Mouse (Mus musculus) right cerebral cortex, adult 18-20 months (tissue): ENCODE measurements around the gene Robo2.
A peak's percentile ranks its signal among the peaks of the same experiment; 100 is the strongest.
"Not testable (repeated sequence)": the region's sequence is repeated elsewhere in the genome, so short reads cannot be mapped to it uniquely, and the experiment has no call there.

ENCODE experiments used
- DNase-seq: peaks from one replicate; pipeline ENCODE4 v3.0.0; 2022; ENCODE audit warnings: mixed read lengths

The Robo2 gene

GRCm38 (mm10) chr16:74061951-74062350 is 349.7 kb downstream of the Robo2 start:
- no peak for DNase-seq

GRCm38 (mm10) chr16:74061479-74061878 is 350.1 kb downstream of the Robo2 start:
- no peak for DNase-seq

- no peak for DNase-seq
Observed at GRCm38 (mm10) chr16:74056886-74057285, 354.7 kb downstream of the Robo2 start.

- DNase-seq = no peak
Observed at GRCm38 (mm10) chr16:74056210-74056609, 355.4 kb downstream of the Robo2 start.

- DNase-seq = peak; percentile 41
Observed at GRCm38 (mm10) chr16:74055061-74055751, 356.4 kb downstream of the Robo2 start.

- DNase-seq = no peak
Observed at GRCm38 (mm10) chr16:74049467-74049866, 362.2 kb downstream of the Robo2 start.

- DNase-seq = no peak
Observed at GRCm38 (mm10) chr16:74048980-74049379, 362.6 kb downstream of the Robo2 start.

GRCm38 (mm10) chr16:74047232-74047631 is 364.4 kb downstream of the Robo2 start:
- no peak for DNase-seq

- DNase-seq = not testable (repeated sequence)
Observed at GRCm38 (mm10) chr16:74040797-74041196, 370.8 kb downstream of the Robo2 start.

- no peak for DNase-seq
Observed at GRCm38 (mm10) chr16:74027822-74028221, 383.8 kb downstream of the Robo2 start.

GRCm38 (mm10) chr16:74022281-74022978 is 389.2 kb downstream of the Robo2 start:
- no peak for DNase-seq

- DNase-seq = peak; percentile 57
Observed at GRCm38 (mm10) chr16:74005767-74006166, 405.9 kb downstream of the Robo2 start.

- no peak for DNase-seq
Observed at GRCm38 (mm10) chr16:74001331-74001730, 410.3 kb downstream of the Robo2 start.

GRCm38 (mm10) chr16:73991212-73991611 is 420.4 kb downstream of the Robo2 start:
- DNase-seq = no peak

- no peak for DNase-seq
Observed at GRCm38 (mm10) chr16:73969573-73969972, 442.1 kb downstream of the Robo2 start.

GRCm38 (mm10) chr16:73964366-73964926 is 447.2 kb downstream of the Robo2 start:
- DNase-seq = no peak

GRCm38 (mm10) chr16:73959479-73959970 is 452.1 kb downstream of the Robo2 start:
- DNase-seq = no peak

GRCm38 (mm10) chr16:73958524-73958846 is 453.1 kb downstream of the Robo2 start:
- DNase-seq = no peak

- no peak for DNase-seq
Observed at GRCm38 (mm10) chr16:73957675-73958523, 453.7 kb downstream of the Robo2 start.

GRCm38 (mm10) chr16:73946171-73946570 is 465.5 kb downstream of the Robo2 start:
- DNase-seq = no peak

- no peak for DNase-seq
Observed at GRCm38 (mm10) chr16:73940211-73940541, 471.4 kb downstream of the Robo2 start.

GRCm38 (mm10) chr16:73939423-73940210 is 472.0 kb downstream of the Robo2 start:
- DNase-seq = no peak
